Mouse (Mus musculus): ENCODE data around the gene Rnf123. TPM values are rescaled to one million over a fixed set of nuclear protein-coding genes. Genes with fewer than 3 reads are reported as not detected.

Rnf123 gene
- total RNA-seq, 1 experiment from 2014 or later = 21.5 TPM

- no peak for ATAC-seq (replicated peaks; ENCODE audit: insufficient number of reproducible peaks, low FRiP score, low TSS enrichment, poor library complexity, severe bottlenecking)
Observed at GRCm38 (mm10) chr9:108107867-108108266, 24.7 kb upstream of the Rnf123 start.

- ATAC-seq (replicated peaks; ENCODE audit: insufficient number of reproducible peaks, low FRiP score, low TSS enrichment, poor library complexity, severe bottlenecking) = no peak
Observed at GRCm38 (mm10) chr9:108106090-108106489, 22.9 kb upstream of the Rnf123 start.

GRCm38 (mm10) chr9:108105549-108105863 is 22.4 kb upstream of the Rnf123 start:
- ATAC-seq (replicated peaks; ENCODE audit: insufficient number of reproducible peaks, low FRiP score, low TSS enrichment, poor library complexity, severe bottlenecking) = no peak

GRCm38 (mm10) chr9:108104766-108105548 is 21.8 kb upstream of the Rnf123 start:
- 0 out of 2 replicates have a peak, but pooled peaks have one; percentile 14 for ATAC-seq (replicated peaks; ENCODE audit: insufficient number of reproducible peaks, low FRiP score, low TSS enrichment, poor library complexity, severe bottlenecking)

- ATAC-seq (replicated peaks; ENCODE audit: insufficient number of reproducible peaks, low FRiP score, low TSS enrichment, poor library complexity, severe bottlenecking) = no peak
Observed at GRCm38 (mm10) chr9:108099619-108100018, 16.5 kb upstream of the Rnf123 start.

GRCm38 (mm10) chr9:108095949-108096712 is 13.0 kb upstream of the Rnf123 start:
- ATAC-seq (replicated peaks; ENCODE audit: insufficient number of reproducible peaks, low FRiP score, low TSS enrichment, poor library complexity, severe bottlenecking) = no peak

GRCm38 (mm10) chr9:108095518-108095917 is 12.4 kb upstream of the Rnf123 start:
- no peak for ATAC-seq (replicated peaks; ENCODE audit: insufficient number of reproducible peaks, low FRiP score, low TSS enrichment, poor library complexity, severe bottlenecking)

- no peak for ATAC-seq (replicated peaks; ENCODE audit: insufficient number of reproducible peaks, low FRiP score, low TSS enrichment, poor library complexity, severe bottlenecking)
Observed at GRCm38 (mm10) chr9:108094998-108095411, 11.9 kb upstream of the Rnf123 start.

- ATAC-seq (replicated peaks; ENCODE audit: insufficient number of reproducible peaks, low FRiP score, low TSS enrichment, poor library complexity, severe bottlenecking) = peak; percentile 91
Observed at GRCm38 (mm10) chr9:108094184-108094941, 11.2 kb upstream of the Rnf123 start, which contains the start of gene Apeh. Gene Apeh, minus strand, starts transcription at chr9:108094606.

GRCm38 (mm10) chr9:108093586-108093985 is 10.4 kb upstream of the Rnf123 start:
- no peak for ATAC-seq (replicated peaks; ENCODE audit: insufficient number of reproducible peaks, low FRiP score, low TSS enrichment, poor library complexity, severe bottlenecking)

- no peak for ATAC-seq (replicated peaks; ENCODE audit: insufficient number of reproducible peaks, low FRiP score, low TSS enrichment, poor library complexity, severe bottlenecking)
Observed at GRCm38 (mm10) chr9:108090611-108091120, 7.5 kb upstream of the Rnf123 start.

- no peak for ATAC-seq (replicated peaks; ENCODE audit: insufficient number of reproducible peaks, low FRiP score, low TSS enrichment, poor library complexity, severe bottlenecking)
Observed at GRCm38 (mm10) chr9:108085261-108085660, 2.1 kb upstream of the Rnf123 start.

- no peak for ATAC-seq (replicated peaks; ENCODE audit: insufficient number of reproducible peaks, low FRiP score, low TSS enrichment, poor library complexity, severe bottlenecking)
Observed at GRCm38 (mm10) chr9:108083561-108083960, 415 bp upstream of the Rnf123 start.

- no peak for ATAC-seq (replicated peaks; ENCODE audit: insufficient number of reproducible peaks, low FRiP score, low TSS enrichment, poor library complexity, severe bottlenecking)
Observed at GRCm38 (mm10) chr9:108082549-108082948, 597 bp downstream of the Rnf123 start.

- ATAC-seq (replicated peaks; ENCODE audit: insufficient number of reproducible peaks, low FRiP score, low TSS enrichment, poor library complexity, severe bottlenecking) = no peak
Observed at GRCm38 (mm10) chr9:108080168-108080567, 3.0 kb downstream of the Rnf123 start, which contains the start of gene Mst1. Gene Mst1, plus strand, starts transcription at chr9:108080436.

GRCm38 (mm10) chr9:108073141-108073930 is 9.8 kb downstream of the Rnf123 start:
- no peak for ATAC-seq (replicated peaks; ENCODE audit: insufficient number of reproducible peaks, low FRiP score, low TSS enrichment, poor library complexity, severe bottlenecking)

GRCm38 (mm10) chr9:108072481-108072924 is 10.6 kb downstream of the Rnf123 start:
- no peak for ATAC-seq (replicated peaks; ENCODE audit: insufficient number of reproducible peaks, low FRiP score, low TSS enrichment, poor library complexity, severe bottlenecking)

GRCm38 (mm10) chr9:108071801-108072200 is 11.3 kb downstream of the Rnf123 start:
- ATAC-seq (replicated peaks; ENCODE audit: insufficient number of reproducible peaks, low FRiP score, low TSS enrichment, poor library complexity, severe bottlenecking) = no peak
